Mouse (Mus musculus) retina, postnatal 7 days (tissue): ENCODE data around the gene Grin3b.
A peak's percentile ranks its signal among the peaks of the same experiment; 100 is the strongest.

Experiments used
- DNase-seq: peaks from one replicate; pipeline ENCODE4 v3.0.0-alpha.2; 2012; ENCODE audit warnings: low read depth, low spot score

Gene Grin3b

GRCm38 (mm10) chr10:79988506-79989271, 18.2 kb downstream of the Grin3b start, which contains the start of gene Cnn2:
Cnn2 (plus strand) TSS chr10:79988584.
- no peak for DNase-seq

- no peak for DNase-seq
Observed at GRCm38 (mm10) chr10:79989272-79989786, 18.8 kb downstream of the Grin3b start.

GRCm38 (mm10) chr10:79989870-79990269, 19.4 kb downstream of the Grin3b start:
- DNase-seq: no peak

- DNase-seq: no peak
Observed at GRCm38 (mm10) chr10:79991099-79991498, 20.6 kb downstream of the Grin3b start.

GRCm38 (mm10) chr10:79991548-79991947, 21.0 kb downstream of the Grin3b start:
- no peak for DNase-seq

GRCm38 (mm10) chr10:79994397-79995115, 24.0 kb downstream of the Grin3b start:
- DNase-seq: no peak

- DNase-seq: no peak
Observed at GRCm38 (mm10) chr10:79995636-79996035, 25.1 kb downstream of the Grin3b start.

GRCm38 (mm10) chr10:79996272-79997033, 25.9 kb downstream of the Grin3b start, which contains the start of gene Abca7:
Abca7 (plus strand) TSS chr10:79996494.
- DNase-seq: peak; percentile 94

GRCm38 (mm10) chr10:79997034-79997760, 26.7 kb downstream of the Grin3b start:
- peak; percentile 43 for DNase-seq

- no peak for DNase-seq
Observed at GRCm38 (mm10) chr10:79997819-79998218, 27.3 kb downstream of the Grin3b start.

GRCm38 (mm10) chr10:80001945-80002344, 31.4 kb downstream of the Grin3b start:
- DNase-seq: no peak

- no peak for DNase-seq
Observed at GRCm38 (mm10) chr10:80002829-80003228, 32.3 kb downstream of the Grin3b start.

- no peak for DNase-seq
Observed at GRCm38 (mm10) chr10:80003374-80004232, 33.1 kb downstream of the Grin3b start.

- DNase-seq: no peak
Observed at GRCm38 (mm10) chr10:80004233-80004705, 33.8 kb downstream of the Grin3b start.

GRCm38 (mm10) chr10:80011740-80012139, 41.2 kb downstream of the Grin3b start:
- no peak for DNase-seq

- no peak for DNase-seq
Observed at GRCm38 (mm10) chr10:80013609-80014008, 43.1 kb downstream of the Grin3b start.

GRCm38 (mm10) chr10:80014484-80015290, 44.2 kb downstream of the Grin3b start:
- no peak for DNase-seq

- no peak for DNase-seq
Observed at GRCm38 (mm10) chr10:80015583-80015982, 45.1 kb downstream of the Grin3b start.

GRCm38 (mm10) chr10:80016511-80016910, 46.0 kb downstream of the Grin3b start, which contains the start of gene Arhgap45:
Arhgap45 (plus strand) TSS chr10:80016653.
- DNase-seq: no peak
